Mouse (Mus musculus): ENCODE results near the gene Tent5b. TPM values are rescaled to one million over a fixed set of nuclear protein-coding genes. Genes with fewer than 3 reads are reported as not detected.

Gene Tent5b
- total RNA-seq, 1 experiment: 7.5 TPM

DNA sequence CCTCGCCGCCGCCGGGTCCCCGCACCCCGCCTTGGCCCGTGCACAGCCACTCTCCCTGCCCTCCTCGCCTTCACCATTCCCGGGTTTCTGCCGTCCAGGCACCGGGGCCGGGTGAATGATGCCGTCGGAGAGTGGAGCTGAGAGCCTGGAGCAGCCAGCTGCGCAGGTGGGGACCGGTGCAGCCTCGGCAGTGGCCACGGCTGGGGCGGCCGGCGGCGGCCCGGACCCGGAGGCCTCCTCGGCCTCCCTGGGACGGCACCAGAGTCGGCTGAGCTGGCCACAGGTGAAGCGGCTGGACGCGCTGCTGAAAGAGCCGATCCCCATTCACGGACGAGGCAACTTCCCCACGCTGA lies 229 bp downstream of the Tent5b start:
- H3K27ac ChIP-seq (ENCODE audit: insufficient read depth, low read depth, low read length, poor library complexity, severe bottlenecking): no peak overlapping the region

GRCm38 (mm10) chr4:133480754-133481153 lies 822 bp downstream of the Tent5b start:
- Histone ChIP-seq H3K4me1 (ENCODE audit: control insufficient read depth in 2 of 2, insufficient read depth in 2 of 2, low read length in 2 of 2, poor library complexity in 1 of 2) (peaks cover 6 to 27% of the 10 kb centered on the region in 2 experiments), H3K36me3 (ENCODE audit: control insufficient read depth, insufficient read depth, low read length, poor library complexity, severe bottlenecking) (no peaks in the 10 kb centered on the region), H3K9me3 (ENCODE audit: control insufficient read depth, insufficient read depth, low read depth, low read length) (no peaks in the 10 kb centered on the region), H3K27ac (ENCODE audit: insufficient read depth, low read depth, low read length, poor library complexity, severe bottlenecking) (no peak overlapping the region), H3K9ac (ENCODE audit: insufficient read depth, low read depth, low read length, poor library complexity, severe bottlenecking) (no peak overlapping the region), H3K4me3 (ENCODE audit: insufficient read depth in 1 of 2, low read depth in 1 of 2, low read length in 2 of 2, poor library complexity in 1 of 2, severe bottlenecking in 1 of 2) (peak overlapping the region; percentile 75 to 86)
- in situ Hi-C loops (cut with MboI; ENCODE audit: low sequenced_read_pairs in 2 of 2, unreplicated experiment in 2 of 2): no loop called here
- TF ChIP-seq ZC3H11A (IDR thresholded peaks at IDR 0.05; ENCODE audit: borderline replicate concordance, low read depth, low read length) (no peak), HCFC1 (IDR thresholded peaks at IDR 0.05; ENCODE audit: borderline replicate concordance, insufficient read depth, low read length) (no peak), ZNF384 (IDR thresholded peaks at IDR 0.05; ENCODE audit: low read depth, low read length) (no peak), MAFK (IDR thresholded peaks at IDR 0.05; ENCODE audit: insufficient read depth, low read depth, low read length) (no peak), CHD2 (IDR thresholded peaks at IDR 0.05; ENCODE audit: low read depth, low read length) (no peak)
- DNase-seq (ENCODE audit: low read depth, low spot score): no peak

More for the DNA sequence above, 229 bp downstream of the Tent5b start:
- in situ Hi-C loops (cut with MboI; ENCODE audit: low sequenced_read_pairs in 2 of 2, unreplicated experiment in 2 of 2): no loop called here
- TF ChIP-seq CHD2 (IDR thresholded peaks at IDR 0.05; ENCODE audit: low read depth, low read length) (no peak), HCFC1 (IDR thresholded peaks at IDR 0.05; ENCODE audit: borderline replicate concordance, insufficient read depth, low read length) (no peak), MAFK (IDR thresholded peaks at IDR 0.05; ENCODE audit: insufficient read depth, low read depth, low read length) (no peak), ZNF384 (IDR thresholded peaks at IDR 0.05; ENCODE audit: low read depth, low read length) (no peak), ZC3H11A (IDR thresholded peaks at IDR 0.05; ENCODE audit: borderline replicate concordance, low read depth, low read length) (no peak)
- no peaks in the 10 kb centered on the region for H3K36me3 ChIP-seq (ENCODE audit: control insufficient read depth, insufficient read depth, low read length, poor library complexity, severe bottlenecking)
- H3K4me3 ChIP-seq (ENCODE audit: insufficient read depth in 1 of 2, low read depth in 1 of 2, low read length in 2 of 2, poor library complexity in 1 of 2, severe bottlenecking in 1 of 2): peak overlapping the region; percentile 75 to 86
- DNase-seq (ENCODE audit: low read depth, low spot score): no peak
- H3K4me1 ChIP-seq (ENCODE audit: control insufficient read depth in 2 of 2, insufficient read depth in 2 of 2, low read length in 2 of 2, poor library complexity in 1 of 2): peaks cover 6 to 25% of the 10 kb centered on the region in 2 experiments; a peak in 3 of 4 replicates
- H3K9ac ChIP-seq (ENCODE audit: insufficient read depth, low read depth, low read length, poor library complexity, severe bottlenecking): peak overlapping the region; percentile 72
- H3K9me3 ChIP-seq (ENCODE audit: control insufficient read depth, insufficient read depth, low read depth, low read length): no peaks in the 10 kb centered on the region

- Histone ChIP-seq H3K4me1 (ENCODE audit: control insufficient read depth in 2 of 2, insufficient read depth in 2 of 2, low read length in 2 of 2, poor library complexity in 1 of 2) (peaks cover 6 to 34% of the 10 kb centered on the region in 2 experiments), H3K36me3 (ENCODE audit: control insufficient read depth, insufficient read depth, low read length, poor library complexity, severe bottlenecking) (no peaks in the 10 kb centered on the region), H3K9me3 (ENCODE audit: control insufficient read depth, insufficient read depth, low read depth, low read length) (no peaks in the 10 kb centered on the region), H3K4me3 (ENCODE audit: insufficient read depth in 1 of 2, low read depth in 1 of 2, low read length in 2 of 2, poor library complexity in 1 of 2, severe bottlenecking in 1 of 2) (no peak overlapping the region), H3K9ac (ENCODE audit: insufficient read depth, low read depth, low read length, poor library complexity, severe bottlenecking) (no peak overlapping the region), H3K27ac (ENCODE audit: insufficient read depth, low read depth, low read length, poor library complexity, severe bottlenecking) (no peak overlapping the region)
- in situ Hi-C loops (cut with MboI; ENCODE audit: low sequenced_read_pairs in 2 of 2, unreplicated experiment in 2 of 2): no loop called here
- TF ChIP-seq MAFK (IDR thresholded peaks at IDR 0.05; ENCODE audit: insufficient read depth, low read depth, low read length): no peak
- DNase-seq (ENCODE audit: low read depth, low spot score): no peak
Observed at GRCm38 (mm10) chr4:133481488-133481887, 1.6 kb downstream of the Tent5b start.

DNA sequence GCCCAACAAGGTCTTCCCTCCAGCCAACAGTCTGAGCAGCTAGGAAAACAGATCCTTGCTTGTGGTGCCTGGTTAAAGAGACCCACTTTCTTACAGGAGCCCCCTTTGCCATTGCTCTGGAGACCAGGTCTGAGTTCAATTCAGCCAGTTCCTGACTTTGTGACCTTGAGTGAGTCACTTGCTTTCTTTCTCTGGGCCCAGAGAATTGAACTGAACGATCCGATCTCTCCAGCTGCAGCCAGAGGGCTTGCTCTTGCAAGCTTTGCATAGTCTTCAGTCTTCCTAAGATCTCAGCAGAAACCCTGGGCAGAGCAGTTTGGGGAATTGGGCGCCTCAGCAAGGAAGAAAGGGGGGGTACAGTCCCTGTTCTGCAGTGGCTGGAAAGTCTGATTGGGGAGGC lies 2.5 kb downstream of the Tent5b start:
- no peaks in the 10 kb centered on the region for H3K9me3 ChIP-seq (ENCODE audit: control insufficient read depth, insufficient read depth, low read depth, low read length)
- H3K36me3 ChIP-seq (ENCODE audit: control insufficient read depth, insufficient read depth, low read length, poor library complexity, severe bottlenecking): no peaks in the 10 kb centered on the region
- TF ChIP-seq HCFC1 (IDR thresholded peaks at IDR 0.05; ENCODE audit: borderline replicate concordance, insufficient read depth, low read length) (no peak), MAFK (IDR thresholded peaks at IDR 0.05; ENCODE audit: insufficient read depth, low read depth, low read length) (no peak), ZC3H11A (IDR thresholded peaks at IDR 0.05; ENCODE audit: borderline replicate concordance, low read depth, low read length) (no peak), CHD2 (IDR thresholded peaks at IDR 0.05; ENCODE audit: low read depth, low read length) (no peak), ZNF384 (IDR thresholded peaks at IDR 0.05; ENCODE audit: low read depth, low read length) (no peak)
- H3K27ac ChIP-seq (ENCODE audit: insufficient read depth, low read depth, low read length, poor library complexity, severe bottlenecking): no peak overlapping the region
- H3K4me3 ChIP-seq (ENCODE audit: insufficient read depth in 1 of 2, low read depth in 1 of 2, low read length in 2 of 2, poor library complexity in 1 of 2, severe bottlenecking in 1 of 2): no peak overlapping the region
- peaks cover 6 to 42% of the 10 kb centered on the region in 2 experiments for H3K4me1 ChIP-seq (ENCODE audit: control insufficient read depth in 2 of 2, insufficient read depth in 2 of 2, low read length in 2 of 2, poor library complexity in 1 of 2)
- in situ Hi-C loops (cut with MboI; ENCODE audit: low sequenced_read_pairs in 2 of 2, unreplicated experiment in 2 of 2): no loop called here
- H3K9ac ChIP-seq (ENCODE audit: insufficient read depth, low read depth, low read length, poor library complexity, severe bottlenecking): no peak overlapping the region
- no peak for DNase-seq (ENCODE audit: low read depth, low spot score)

All from ES-E14 (cell line).